Mouse (Mus musculus): ENCODE measurements at regions not wholly inside any gene's neighbourhood (a gene's known extent, or its start where the extent isn't known, plus 50 kb on each side); places are given as distances from the start of the nearest gene placed in this dataset.

DNA sequence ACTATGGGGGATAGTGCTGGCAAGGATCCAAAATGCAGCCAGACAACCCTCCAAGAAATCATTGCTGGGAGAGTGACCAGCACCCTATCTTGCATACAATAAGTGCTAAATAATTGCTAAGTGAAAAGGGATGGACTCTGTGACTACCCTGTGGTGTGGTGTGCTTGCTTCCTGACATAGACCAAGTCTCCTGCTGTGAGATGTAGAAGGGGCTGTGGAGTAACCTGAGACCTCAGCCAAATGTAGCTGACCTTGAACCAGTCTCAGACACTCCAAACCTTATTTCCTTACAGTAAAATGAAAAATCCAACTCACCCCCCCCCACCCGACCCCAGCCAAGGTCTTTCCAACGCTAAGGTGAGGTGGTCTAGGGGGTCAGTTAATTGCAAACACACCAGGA lies 221.2 kb upstream of the 4931429L15Rik start:
- no peak for DNase-seq (ENCODE audit: low spot score in 2 of 2)

DNA sequence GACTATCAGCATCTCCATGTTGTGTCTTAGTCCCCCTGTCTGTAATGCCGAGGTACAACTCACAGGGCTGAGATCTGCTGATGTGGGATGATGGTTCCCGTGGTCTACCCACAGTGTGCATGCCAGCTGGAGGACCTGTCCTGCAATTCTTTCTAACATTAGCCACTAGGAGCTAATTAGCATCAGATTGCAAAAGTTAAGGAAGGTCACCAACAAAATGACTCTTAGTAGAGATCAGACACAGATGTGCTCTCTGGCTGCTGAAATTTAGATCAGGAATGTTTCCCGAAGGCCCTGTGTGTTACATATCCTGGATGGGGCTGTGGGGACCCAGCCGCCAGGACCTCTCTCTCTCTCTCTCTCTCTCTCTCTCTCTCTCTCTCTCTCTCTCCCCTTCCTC lies 218.8 kb upstream of the 4931429L15Rik start:
- DNase-seq (ENCODE audit: low spot score in 2 of 2) = no peak

- no peak for DNase-seq (ENCODE audit: low spot score in 2 of 2)
Observed at GRCm38 (mm10) chr9:46516401-46517130, 196.8 kb upstream of the 4931429L15Rik start.

- DNase-seq (ENCODE audit: low spot score in 2 of 2) = no peak
Observed at GRCm38 (mm10) chr9:46512276-46513051, 192.7 kb upstream of the 4931429L15Rik start.

DNA sequence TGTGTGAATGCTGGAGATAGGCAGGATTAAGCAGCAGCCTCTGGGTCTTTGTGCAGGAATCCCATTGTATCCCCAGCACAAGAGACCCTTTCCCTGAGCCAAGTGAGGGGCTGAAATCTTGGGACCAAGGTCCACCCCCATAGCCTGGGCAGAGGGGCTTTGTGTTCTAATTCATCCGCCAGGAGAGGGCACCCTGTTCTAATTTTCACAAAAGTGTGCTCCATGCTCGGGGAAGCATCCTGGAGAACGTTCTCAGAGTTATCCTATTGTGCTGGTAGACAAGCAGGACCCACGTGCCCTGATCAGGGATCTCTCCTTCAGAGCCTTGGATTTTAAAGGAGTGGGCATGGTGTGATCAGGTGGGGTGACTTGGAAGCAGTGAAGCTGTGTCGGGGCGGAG lies 191.5 kb upstream of the 4931429L15Rik start:
- no peak for DNase-seq (ENCODE audit: low spot score in 2 of 2)

GRCm38 (mm10) chr9:46509896-46510295 lies 190.1 kb upstream of the 4931429L15Rik start:
- no peak for DNase-seq (ENCODE audit: low spot score in 2 of 2)

DNA sequence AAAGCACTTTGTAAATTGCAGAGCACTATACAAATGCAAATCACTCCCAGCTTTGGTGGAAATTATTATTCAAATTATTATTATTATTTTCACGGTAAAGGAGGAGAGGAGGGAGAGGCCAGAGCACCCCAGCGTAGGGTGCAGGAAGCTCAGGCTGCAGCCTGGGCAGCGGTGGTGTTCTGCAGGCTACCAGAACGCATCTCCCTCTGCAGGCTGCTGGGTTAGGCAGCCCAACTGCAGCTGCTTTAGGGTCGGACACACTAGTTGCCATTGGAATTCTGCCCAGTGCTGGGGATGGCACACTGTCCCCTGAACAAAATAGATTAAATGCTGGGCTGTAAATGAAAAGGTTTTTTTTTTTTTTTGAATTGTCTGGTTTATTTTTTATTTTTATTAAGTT lies 189.7 kb upstream of the 4931429L15Rik start:
- DNase-seq (ENCODE audit: low spot score in 2 of 2) = no peak

GRCm38 (mm10) chr9:46507036-46507435 lies 187.2 kb upstream of the 4931429L15Rik start:
- no peak for DNase-seq (ENCODE audit: low spot score in 2 of 2)

GRCm38 (mm10) chr9:46504536-46504935 lies 184.8 kb upstream of the 4931429L15Rik start:
- no peak for DNase-seq (ENCODE audit: low spot score in 2 of 2)

DNA sequence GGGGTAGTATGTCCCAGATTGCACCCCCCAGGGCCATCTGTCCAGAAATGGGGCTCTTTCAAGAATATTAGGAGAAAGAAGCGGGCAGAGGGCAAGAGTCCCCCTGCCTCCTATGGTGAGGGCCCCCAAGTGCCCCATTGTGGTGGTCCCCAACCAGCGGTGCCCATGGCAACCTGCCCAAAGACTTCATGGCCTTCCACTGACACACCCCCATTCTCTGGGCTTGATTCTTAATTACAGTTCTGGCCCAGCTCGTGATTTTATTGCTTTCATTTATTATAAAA lies 184.3 kb upstream of the 4931429L15Rik start:
- no peak for DNase-seq (ENCODE audit: low spot score in 2 of 2)

GRCm38 (mm10) chr9:46503321-46504132 lies 183.7 kb upstream of the 4931429L15Rik start:
- no peak for DNase-seq (ENCODE audit: low spot score in 2 of 2)

- no peak for DNase-seq (ENCODE audit: low spot score in 2 of 2)
Observed at GRCm38 (mm10) chr9:46499426-46499825, 179.6 kb upstream of the 4931429L15Rik start.

- DNase-seq (ENCODE audit: low spot score in 2 of 2) = no peak
Observed at GRCm38 (mm10) chr9:46498861-46499260, 179.1 kb upstream of the 4931429L15Rik start.

DNA sequence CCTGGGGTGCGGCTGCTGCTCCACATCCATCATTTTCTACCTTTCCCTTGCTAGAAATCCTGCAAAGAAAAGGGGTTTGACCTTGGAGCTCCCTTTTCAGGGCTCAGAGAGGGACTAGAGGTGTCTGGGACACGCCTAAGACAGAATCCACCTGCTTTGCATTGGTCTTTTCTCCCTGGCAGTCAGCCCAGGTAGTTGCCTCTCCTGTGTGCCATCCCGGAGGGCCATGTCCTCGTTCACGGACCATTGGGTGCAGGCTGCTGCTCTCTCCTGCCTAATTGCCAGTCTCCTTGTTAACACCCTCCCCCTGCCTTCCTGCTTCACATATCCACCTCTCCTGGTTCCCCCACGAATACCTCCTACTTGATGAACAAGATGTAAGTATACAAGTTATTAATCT lies 175.5 kb upstream of the 4931429L15Rik start:
- DNase-seq (ENCODE audit: low spot score in 2 of 2) = no peak

GRCm38 (mm10) chr9:46482859-46483443 lies 163.2 kb upstream of the 4931429L15Rik start:
- no peak for DNase-seq (ENCODE audit: low spot score in 2 of 2)

DNA sequence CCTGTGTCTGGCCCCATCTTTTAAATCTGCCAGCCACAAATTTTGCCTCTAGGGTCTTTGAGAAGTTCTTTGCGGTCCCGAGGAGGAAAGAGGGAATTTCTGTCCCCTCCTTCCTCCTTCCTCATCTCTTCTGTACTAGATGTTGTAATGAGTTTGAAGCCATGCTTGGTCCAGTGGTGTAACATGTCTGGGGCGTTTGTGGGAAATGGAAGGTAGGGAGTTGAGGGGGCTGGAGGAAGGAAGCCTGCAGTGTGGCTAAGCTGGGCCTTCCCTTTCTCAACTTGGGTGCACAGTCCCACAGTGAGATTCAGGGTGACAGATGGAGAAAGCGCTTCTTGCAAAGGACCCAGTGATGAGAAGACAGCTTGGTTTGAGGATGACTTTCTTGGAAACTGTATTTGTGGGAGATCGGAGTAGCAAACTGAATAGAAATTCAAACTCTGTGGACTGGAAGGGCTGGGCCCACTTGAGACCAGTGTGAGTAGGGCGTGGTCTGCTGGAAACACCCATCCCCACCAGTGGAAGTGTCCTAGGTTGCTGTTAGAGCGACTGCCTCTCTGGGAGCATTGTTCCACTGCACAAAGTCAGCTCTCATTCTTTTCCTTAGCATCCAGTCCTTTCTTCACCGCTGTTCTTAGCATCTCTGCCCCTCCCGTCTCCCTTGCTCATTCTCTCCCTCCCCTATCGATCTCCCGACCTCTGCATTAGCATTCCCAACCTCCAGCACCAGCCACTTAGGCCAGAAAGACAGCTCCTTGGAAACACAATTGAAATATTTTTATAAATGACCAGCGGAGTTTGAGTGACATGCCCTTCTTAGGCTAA lies 162.5 kb upstream of the 4931429L15Rik start:
- no peak for DNase-seq (ENCODE audit: low spot score in 2 of 2)

DNA sequence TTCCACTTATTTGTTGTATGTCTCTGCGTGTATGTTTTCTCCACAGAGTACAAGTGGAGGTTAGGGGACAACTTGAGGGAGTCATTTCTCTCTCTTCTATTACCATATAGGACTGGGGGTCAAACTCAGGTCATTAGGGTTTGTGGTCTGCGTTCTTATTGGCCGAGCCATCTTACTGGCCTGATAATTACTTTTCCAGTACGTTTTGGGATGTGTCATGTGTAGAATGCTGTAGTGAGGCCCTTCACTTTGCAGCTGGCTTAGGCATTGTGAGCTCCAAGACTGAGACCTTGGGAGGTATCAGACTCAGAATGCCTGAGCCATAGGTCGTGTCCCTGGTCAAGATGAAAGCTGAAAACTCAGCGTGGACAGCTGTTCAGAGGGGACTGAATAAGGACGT lies 161.7 kb upstream of the 4931429L15Rik start:
- no peak for DNase-seq (ENCODE audit: low spot score in 2 of 2)

GRCm38 (mm10) chr9:46480080-46480690 lies 160.4 kb upstream of the 4931429L15Rik start:
- no peak for DNase-seq (ENCODE audit: low spot score in 2 of 2)

DNA sequence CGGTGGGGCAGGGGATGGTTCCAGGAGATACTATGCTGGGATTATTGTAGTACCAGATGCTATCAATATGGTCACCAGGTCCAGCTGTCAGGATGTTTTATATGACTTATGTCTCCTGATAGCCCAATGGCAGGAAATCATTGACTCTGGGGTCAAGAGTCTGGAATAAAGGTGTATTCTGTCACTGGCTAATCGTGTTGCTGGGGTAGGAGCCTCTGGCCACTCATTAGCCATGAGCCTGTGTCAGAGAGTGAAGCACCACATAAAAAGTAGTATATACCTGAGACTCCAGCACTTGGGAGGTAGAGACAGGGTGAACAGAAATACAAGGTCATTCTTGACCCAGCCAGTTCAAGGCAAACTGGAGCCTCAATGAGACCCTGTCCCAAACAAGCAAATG lies 158.8 kb upstream of the 4931429L15Rik start:
- DNase-seq (ENCODE audit: low spot score in 2 of 2) = no peak

GRCm38 (mm10) chr9:46476516-46476915 lies 156.7 kb upstream of the 4931429L15Rik start:
- no peak for DNase-seq (ENCODE audit: low spot score in 2 of 2)

- DNase-seq (ENCODE audit: low spot score in 2 of 2) = no peak
Observed at GRCm38 (mm10) chr9:46473681-46474080, 153.9 kb upstream of the 4931429L15Rik start.
